Mouse (Mus musculus): Measurements from ENCODE around the gene Tctex1d4.

Tctex1d4 gene

GRCm38 (mm10) chr4:117126675-117127290, at the start of gene Tctex1d4:
Gene Tctex1d4, plus strand, starts transcription at chr4:117126794.
- no peak for DNase-seq (ENCODE audit: low spot score)

GRCm38 (mm10) chr4:117087948-117088640, 38.5 kb upstream of the Tctex1d4 start:
- no peak for DNase-seq (ENCODE audit: low spot score)

- no peak for DNase-seq (ENCODE audit: low spot score)
Measured at GRCm38 (mm10) chr4:117090586-117090985, 36.0 kb upstream of the Tctex1d4 start.

GRCm38 (mm10) chr4:117094626-117095361, 31.8 kb upstream of the Tctex1d4 start:
- DNase-seq (ENCODE audit: low spot score): no peak

GRCm38 (mm10) chr4:117095551-117096452, 30.8 kb upstream of the Tctex1d4 start, which contains the start of gene Ptch2:
Gene Ptch2, plus strand, starts transcription at chr4:117096075.
- DNase-seq (ENCODE audit: low spot score): no peak

- no peak for DNase-seq (ENCODE audit: low spot score)
Measured at GRCm38 (mm10) chr4:117096666-117097065, 29.9 kb upstream of the Tctex1d4 start.

- DNase-seq (ENCODE audit: low spot score): no peak
Measured at GRCm38 (mm10) chr4:117097969-117098763, 28.4 kb upstream of the Tctex1d4 start.

GRCm38 (mm10) chr4:117098764-117099036, 27.9 kb upstream of the Tctex1d4 start:
- no peak for DNase-seq (ENCODE audit: low spot score)

- DNase-seq (ENCODE audit: low spot score): no peak
Measured at GRCm38 (mm10) chr4:117100036-117100435, 26.6 kb upstream of the Tctex1d4 start.

- DNase-seq (ENCODE audit: low spot score): no peak
Measured at GRCm38 (mm10) chr4:117101218-117101617, 25.4 kb upstream of the Tctex1d4 start.

- DNase-seq (ENCODE audit: low spot score): no peak
Measured at GRCm38 (mm10) chr4:117104672-117105071, 21.9 kb upstream of the Tctex1d4 start.

- DNase-seq (ENCODE audit: low spot score): no peak
Measured at GRCm38 (mm10) chr4:117105127-117105526, 21.5 kb upstream of the Tctex1d4 start.

GRCm38 (mm10) chr4:117107813-117108523, 18.6 kb upstream of the Tctex1d4 start:
- no peak for DNase-seq (ENCODE audit: low spot score)

GRCm38 (mm10) chr4:117108524-117108849, 18.1 kb upstream of the Tctex1d4 start:
- no peak for DNase-seq (ENCODE audit: low spot score)

- DNase-seq (ENCODE audit: low spot score): no peak
Measured at GRCm38 (mm10) chr4:117109330-117109729, 17.3 kb upstream of the Tctex1d4 start.

GRCm38 (mm10) chr4:117110249-117110648, 16.3 kb upstream of the Tctex1d4 start:
- no peak for DNase-seq (ENCODE audit: low spot score)

GRCm38 (mm10) chr4:117110985-117111384, 15.6 kb upstream of the Tctex1d4 start:
- DNase-seq (ENCODE audit: low spot score): no peak

- no peak for DNase-seq (ENCODE audit: low spot score)
Measured at GRCm38 (mm10) chr4:117113237-117113636, 13.4 kb upstream of the Tctex1d4 start.

- no peak for DNase-seq (ENCODE audit: low spot score)
Measured at GRCm38 (mm10) chr4:117115592-117115991, 11.0 kb upstream of the Tctex1d4 start.

GRCm38 (mm10) chr4:117117931-117118330, 8.7 kb upstream of the Tctex1d4 start:
- no peak for DNase-seq (ENCODE audit: low spot score)

GRCm38 (mm10) chr4:117119636-117120035, 7.0 kb upstream of the Tctex1d4 start:
- no peak for DNase-seq (ENCODE audit: low spot score)
